Mouse (Mus musculus): Measurements from ENCODE around the gene Pola2. TPM values are rescaled to one million over a fixed set of nuclear protein-coding genes. Genes with fewer than 3 reads are reported as not detected.
A peak's percentile ranks its signal among the peaks of the same experiment; 100 is the strongest.

Gene Pola2
- polyA plus RNA-seq, 1 experiment, result 45.1 TPM

- Histone ChIP-seq H3K27me3 (ENCODE audit: control insufficient read depth, insufficient read depth, insufficient read length) (no peaks in the 10 kb centered on the region), H3K79me3 (ENCODE audit: low read depth) (peaks cover 1% of the 10 kb centered on the region), H3K4me3 (ENCODE audit: insufficient read depth, poor library complexity, severe bottlenecking) (no peak overlapping the region), H3K36me3 (ENCODE audit: control insufficient read depth, insufficient read depth) (peaks cover 6% of the 10 kb centered on the region), H3K79me2 (ENCODE audit: control insufficient read depth, insufficient read depth) (peaks cover 6% of the 10 kb centered on the region), H3ac (ENCODE audit: control insufficient read depth, insufficient read length, low read depth) (no peak overlapping the region)
- TF ChIP-seq MYOD1 (IDR thresholded peaks at IDR 0.05; ENCODE audit: control insufficient read depth, insufficient read length, low read depth) (no peak), MYOG (IDR thresholded peaks at IDR 0.05; ENCODE audit: control insufficient read depth, extremely low read depth, insufficient read length) (no peak), USF1 (IDR thresholded peaks at IDR 0.05; ENCODE audit: low read depth) (no peak), CTCF (IDR thresholded peaks at IDR 0.05; ENCODE audit: control insufficient read depth, insufficient read depth, insufficient read length) (no peak), FOSL1 (IDR thresholded peaks at IDR 0.05; ENCODE audit: insufficient read depth, low read length, poor library complexity, severe bottlenecking) (no peak), CEBPB (IDR thresholded peaks at IDR 0.05; ENCODE audit: low read depth) (no peak), MAX (IDR thresholded peaks at IDR 0.05) (no peak)
Observed at GRCm38 (mm10) chr19:5922119-5922942, 41.7 kb downstream of the Pola2 start.

- H3K27me3 ChIP-seq (ENCODE audit: control insufficient read depth, insufficient read depth, insufficient read length), result no peaks in the 10 kb centered on the region
- peaks cover 1% of the 10 kb centered on the region for H3K79me3 ChIP-seq (ENCODE audit: low read depth)
- no peak for TF ChIP-seq FOSL1 (IDR thresholded peaks at IDR 0.05; ENCODE audit: insufficient read depth, low read length, poor library complexity, severe bottlenecking)
- no peak for TF ChIP-seq MYOG (IDR thresholded peaks at IDR 0.05; ENCODE audit: control insufficient read depth, extremely low read depth, insufficient read length)
- TF ChIP-seq CTCF (IDR thresholded peaks at IDR 0.05; ENCODE audit: control insufficient read depth, insufficient read depth, insufficient read length), result no peak
- peak overlapping the region; percentile 24 for H3ac ChIP-seq (ENCODE audit: control insufficient read depth, insufficient read length, low read depth)
- H3K79me2 ChIP-seq (ENCODE audit: control insufficient read depth, insufficient read depth), result peaks cover 6% of the 10 kb centered on the region
- H3K4me3 ChIP-seq (ENCODE audit: insufficient read depth, poor library complexity, severe bottlenecking), result no peak overlapping the region
- peaks cover 11% of the 10 kb centered on the region for H3K36me3 ChIP-seq (ENCODE audit: control insufficient read depth, insufficient read depth)
Observed at GRCm38 (mm10) chr19:5921715-5922114, 42.3 kb downstream of the Pola2 start.

GRCm38 (mm10) chr19:5913007-5913719 lies 50.8 kb downstream of the Pola2 start, which contains the start of gene Dpf2:
Gene Dpf2 (minus strand): TSS chr19:5913010.
- peak within 1 kb of the TSS; percentile 78 for H3K4me3 ChIP-seq (ENCODE audit: insufficient read depth, poor library complexity, severe bottlenecking)
- no peaks in the 10 kb centered on the region for H3K27me3 ChIP-seq (ENCODE audit: control insufficient read depth, insufficient read depth, insufficient read length)
- no peak for TF ChIP-seq MYOD1 (IDR thresholded peaks at IDR 0.05; ENCODE audit: control insufficient read depth, insufficient read length, low read depth)
- peaks cover 72% of the 10 kb centered on the region for H3K79me2 ChIP-seq (ENCODE audit: control insufficient read depth, insufficient read depth)
- peaks cover 23% of the 10 kb centered on the region for H3K36me3 ChIP-seq (ENCODE audit: control insufficient read depth, insufficient read depth)
- peaks cover 45% of the 10 kb centered on the region for H3K79me3 ChIP-seq (ENCODE audit: low read depth)
- peak within 1 kb of the TSS; percentile 91 for H3ac ChIP-seq (ENCODE audit: control insufficient read depth, insufficient read length, low read depth)

GRCm38 (mm10) chr19:5912103-5913006 lies 51.6 kb downstream of the Pola2 start:
- Histone ChIP-seq H3ac (ENCODE audit: control insufficient read depth, insufficient read length, low read depth) (peak overlapping the region; percentile 91), H3K79me2 (ENCODE audit: control insufficient read depth, insufficient read depth) (peaks cover 80% of the 10 kb centered on the region)
- TF ChIP-seq CTCF (IDR thresholded peaks at IDR 0.05; ENCODE audit: control insufficient read depth, insufficient read depth, insufficient read length), result no peak
- no peak for TF ChIP-seq USF1 (IDR thresholded peaks at IDR 0.05; ENCODE audit: low read depth)
- TF ChIP-seq FOSL1 (IDR thresholded peaks at IDR 0.05; ENCODE audit: insufficient read depth, low read length, poor library complexity, severe bottlenecking), result no peak
- peak; percentile 16 for TF ChIP-seq MAX (IDR thresholded peaks at IDR 0.05)
- no peak for TF ChIP-seq MYOG (IDR thresholded peaks at IDR 0.05; ENCODE audit: control insufficient read depth, extremely low read depth, insufficient read length)
- TF ChIP-seq MYOD1 (IDR thresholded peaks at IDR 0.05; ENCODE audit: control insufficient read depth, insufficient read length, low read depth), result no peak

GRCm38 (mm10) chr19:5911430-5912102 lies 52.4 kb downstream of the Pola2 start:
- Histone ChIP-seq H3ac (ENCODE audit: control insufficient read depth, insufficient read length, low read depth) (peak overlapping the region; percentile 91), H3K79me2 (ENCODE audit: control insufficient read depth, insufficient read depth) (peaks cover 88% of the 10 kb centered on the region), H3K79me3 (ENCODE audit: low read depth) (peaks cover 58% of the 10 kb centered on the region), H3K4me3 (ENCODE audit: insufficient read depth, poor library complexity, severe bottlenecking) (peak overlapping the region; percentile 78), H3K36me3 (ENCODE audit: control insufficient read depth, insufficient read depth) (peaks cover 27% of the 10 kb centered on the region), H3K27me3 (ENCODE audit: control insufficient read depth, insufficient read depth, insufficient read length) (no peaks in the 10 kb centered on the region)
- TF ChIP-seq MYOD1 (IDR thresholded peaks at IDR 0.05; ENCODE audit: control insufficient read depth, insufficient read length, low read depth) (no peak), CEBPB (IDR thresholded peaks at IDR 0.05; ENCODE audit: low read depth) (no peak), FOSL1 (IDR thresholded peaks at IDR 0.05; ENCODE audit: insufficient read depth, low read length, poor library complexity, severe bottlenecking) (no peak), CTCF (IDR thresholded peaks at IDR 0.05; ENCODE audit: control insufficient read depth, insufficient read depth, insufficient read length) (no peak), USF1 (IDR thresholded peaks at IDR 0.05; ENCODE audit: low read depth) (no peak), MYOG (IDR thresholded peaks at IDR 0.05; ENCODE audit: control insufficient read depth, extremely low read depth, insufficient read length) (no peak), MAX (IDR thresholded peaks at IDR 0.05) (no peak)

More at GRCm38 (mm10) chr19:5912103-5913006, 51.6 kb downstream of the Pola2 start:
- Histone ChIP-seq H3K27me3 (ENCODE audit: control insufficient read depth, insufficient read depth, insufficient read length) (no peaks in the 10 kb centered on the region), H3K36me3 (ENCODE audit: control insufficient read depth, insufficient read depth) (peaks cover 26% of the 10 kb centered on the region), H3K4me3 (ENCODE audit: insufficient read depth, poor library complexity, severe bottlenecking) (peak overlapping the region; percentile 78), H3K79me3 (ENCODE audit: low read depth) (peaks cover 50% of the 10 kb centered on the region)
